Mouse (Mus musculus): ENCODE results near the gene Igf2r. TPM values are rescaled to one million over a fixed set of nuclear protein-coding genes. Genes with fewer than 3 reads are reported as not detected.
"Not testable (repeated sequence)": the region's sequence is repeated elsewhere in the genome, so short reads cannot be mapped to it uniquely, and the experiment has no call there.

Igf2r gene
- total RNA-seq, 2 experiments from 2014 or later = 28.1 to 29.8 TPM

- DNase-seq (ENCODE audit: extremely low spot score in 1 of 2, low spot score in 1 of 2) = no peak
These were observed 92.3 kb downstream of the Igf2r start for GRCm38 (mm10) chr17:12677139-12677538.

GRCm38 (mm10) chr17:12675646-12676045 is 93.8 kb downstream of the Igf2r start, which contains the start of gene Slc22a1:
Slc22a1 (minus strand) TSS chr17:12675829.
- no peak for DNase-seq (ENCODE audit: extremely low spot score in 1 of 2, low spot score in 1 of 2)

- DNase-seq (ENCODE audit: extremely low spot score in 1 of 2, low spot score in 1 of 2) = not testable (repeated sequence)
These were observed 94.5 kb downstream of the Igf2r start for GRCm38 (mm10) chr17:12674980-12675379.

- no peak for DNase-seq (ENCODE audit: extremely low spot score in 1 of 2, low spot score in 1 of 2)
These were observed 95.6 kb downstream of the Igf2r start for GRCm38 (mm10) chr17:12673871-12674270.

GRCm38 (mm10) chr17:12672285-12672790 is 97.1 kb downstream of the Igf2r start:
- no peak for DNase-seq (ENCODE audit: extremely low spot score in 1 of 2, low spot score in 1 of 2)

- no peak for DNase-seq (ENCODE audit: extremely low spot score in 1 of 2, low spot score in 1 of 2)
These were observed 98.3 kb downstream of the Igf2r start for GRCm38 (mm10) chr17:12671029-12671605.

GRCm38 (mm10) chr17:12669363-12669679 is 100.1 kb downstream of the Igf2r start:
- DNase-seq (ENCODE audit: extremely low spot score in 1 of 2, low spot score in 1 of 2) = no peak

- no peak for DNase-seq (ENCODE audit: extremely low spot score in 1 of 2, low spot score in 1 of 2)
These were observed 100.7 kb downstream of the Igf2r start for GRCm38 (mm10) chr17:12668478-12669362.

GRCm38 (mm10) chr17:12664156-12664555 is 105.3 kb downstream of the Igf2r start:
- DNase-seq (ENCODE audit: extremely low spot score in 1 of 2, low spot score in 1 of 2) = no peak

- no peak for DNase-seq (ENCODE audit: extremely low spot score in 1 of 2, low spot score in 1 of 2)
These were observed 108.7 kb downstream of the Igf2r start for GRCm38 (mm10) chr17:12660572-12661260.

- DNase-seq (ENCODE audit: extremely low spot score in 1 of 2, low spot score in 1 of 2) = no peak
These were observed 110.2 kb downstream of the Igf2r start for GRCm38 (mm10) chr17:12659233-12659632.

- DNase-seq (ENCODE audit: extremely low spot score in 1 of 2, low spot score in 1 of 2) = no peak
These were observed 110.7 kb downstream of the Igf2r start for GRCm38 (mm10) chr17:12658784-12659183.

- DNase-seq (ENCODE audit: extremely low spot score in 1 of 2, low spot score in 1 of 2) = no peak
These were observed 113.6 kb downstream of the Igf2r start for GRCm38 (mm10) chr17:12655826-12656225.

GRCm38 (mm10) chr17:12654061-12654460 is 115.4 kb downstream of the Igf2r start:
- no peak for DNase-seq (ENCODE audit: extremely low spot score in 1 of 2, low spot score in 1 of 2)

GRCm38 (mm10) chr17:12652604-12653003 is 116.9 kb downstream of the Igf2r start:
- no peak for DNase-seq (ENCODE audit: extremely low spot score in 1 of 2, low spot score in 1 of 2)

GRCm38 (mm10) chr17:12645461-12645860 is 124.0 kb downstream of the Igf2r start:
- DNase-seq (ENCODE audit: extremely low spot score in 1 of 2, low spot score in 1 of 2) = no peak

- no peak for DNase-seq (ENCODE audit: extremely low spot score in 1 of 2, low spot score in 1 of 2)
These were observed 128.4 kb downstream of the Igf2r start for GRCm38 (mm10) chr17:12641087-12641486.

- DNase-seq (ENCODE audit: extremely low spot score in 1 of 2, low spot score in 1 of 2) = no peak
These were observed 129.9 kb downstream of the Igf2r start for GRCm38 (mm10) chr17:12639585-12639984.

GRCm38 (mm10) chr17:12634814-12635213 is 134.7 kb downstream of the Igf2r start:
- DNase-seq (ENCODE audit: extremely low spot score in 1 of 2, low spot score in 1 of 2) = no peak
